Mouse (Mus musculus) cerebellum, adult 2 months (tissue): ENCODE results near the gene Fgfr2. TPM values are rescaled to one million over a fixed set of nuclear protein-coding genes. Genes with fewer than 3 reads are reported as not detected.
A peak's percentile ranks its signal among the peaks of the same experiment; 100 is the strongest.
"Not testable (repeated sequence)": the region's sequence is repeated elsewhere in the genome, so short reads cannot be mapped to it uniquely, and the experiment has no call there.

Source experiments
- DNase-seq, 2 experiments: peaks; one replicate each; pipeline ENCODE4 v3.0.0; 2021
- H3K27ac ChIP-seq: fragments of 200-500 bp; 2 replicates; pipeline ENCODE4 v1.5.1; 2012; ENCODE audit warnings: low read length, control low read depth, inconsistent platforms; ENCODE audit not compliant: insufficient read depth
- H3K27me3 ChIP-seq: fragments of 200-500 bp; 2 replicates; pipeline ENCODE4 v1.6.1; 2012; ENCODE audit warnings: inconsistent platforms, mild to moderate bottlenecking, low read length, moderate library complexity; ENCODE audit not compliant: control insufficient read depth, insufficient read depth
- H3K4me1 ChIP-seq: fragments of 200-500 bp; 2 replicates; pipeline ENCODE4 v1.6.1; 2011; ENCODE audit warnings: low read length; ENCODE audit not compliant: control insufficient read depth, insufficient read depth
- H3K4me3 ChIP-seq: fragments of 200-500 bp; replicated peaks from 2 replicates; pipeline ENCODE3; 2011; ENCODE audit warnings: mild to moderate bottlenecking, low read depth, low read length, control low read depth; ENCODE audit not compliant: insufficient read depth
- CTCF ChIP-seq: fragments of 200-500 bp; IDR thresholded peaks from 2 replicates; pipeline ENCODE4 v1.5.1; 2011; ENCODE audit warnings: low read depth, mild to moderate bottlenecking, control low read depth, low read length, moderate library complexity, borderline replicate concordance; ENCODE audit not compliant: insufficient read depth
- POLR2A ChIP-seq: fragments of 200-500 bp; IDR thresholded peaks from 2 replicates; pipeline ENCODE4 v1.6.1; 2011; ENCODE audit warnings: low read length, control low read depth, borderline replicate concordance; ENCODE audit not compliant: insufficient read depth
- WGBS: fragments of 180-500 bp; shearing (Covaris S2); methylation state at CpG from one replicate; pipeline ENCODE4 v1.1.7; 2018; 5-methylcytosine and 5-hydroxymethylcytosine counted together
- polyA plus RNA-seq: library from polyadenylated mRNA; depleted of rRNA; stranded (reverse); fragments of >200 nt; gene quantifications from 2 replicates; pipeline ENCODE4 v1.2.3, GENCODE M21; 2012

Fgfr2 gene
- polyA plus RNA-seq, 1 experiment: 95.3 TPM

GRCm38 (mm10) chr7:133100178-133100577 lies 23.0 kb downstream of the Fgfr2 start:
- TF ChIP-seq POLR2A (no peak), CTCF (no peak)
- 41% methylated on average over 6 of the region's 6 CpGs for WGBS
- DNase-seq: peak in 1 of 2 experiments; percentile 22
- Histone ChIP-seq H3K27ac (no peak overlapping the region), H3K4me3 (no peak overlapping the region), H3K27me3 (no peaks in the 10 kb centered on the region), H3K4me1 (peaks cover 49% of the 10 kb centered on the region)

DNA sequence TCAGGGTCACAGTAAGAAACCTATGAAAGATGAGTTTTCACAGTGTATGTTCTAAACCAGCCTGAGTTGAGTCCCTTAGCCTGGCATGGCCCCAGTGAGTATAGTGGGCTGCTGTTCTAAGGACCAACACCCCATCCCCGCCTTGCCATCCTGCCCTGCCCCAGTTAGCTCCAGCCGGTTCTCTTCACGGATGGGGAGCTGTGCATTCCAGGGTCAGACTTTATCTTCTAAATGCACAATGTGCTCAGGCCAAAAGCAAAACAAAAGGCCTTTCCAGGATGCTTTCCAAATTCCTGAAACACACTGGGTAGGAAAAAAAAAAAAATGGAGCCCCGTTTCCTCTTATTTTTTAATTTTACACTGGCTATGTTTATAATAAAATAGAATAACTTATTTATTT lies 23.9 kb downstream of the Fgfr2 start:
- DNase-seq: no peak
- TF ChIP-seq POLR2A: no peak
- WGBS: 13% methylated on average over 4 of the region's 4 CpGs
- Histone ChIP-seq H3K27ac (peak overlapping the region; percentile 5; the same call in 1 of the 2 replicates), H3K4me3 (no peak overlapping the region), H3K4me1 (peaks cover 50% of the 10 kb centered on the region), H3K27me3 (no peaks in the 10 kb centered on the region)

- peaks cover 46% of the 10 kb centered on the region for H3K4me1 ChIP-seq
- WGBS: 23% methylated on average over 12 of the region's 12 CpGs
- DNase-seq: peak; percentile 51 to 68
- no peak for TF ChIP-seq CTCF
- TF ChIP-seq POLR2A: no peak
- peak overlapping the region; percentile 5; the same call in 1 of the 2 replicates for H3K27ac ChIP-seq
- no peak overlapping the region for H3K4me3 ChIP-seq
- H3K27me3 ChIP-seq: no peaks in the 10 kb centered on the region
Observed at GRCm38 (mm10) chr7:133098118-133098793, 24.9 kb downstream of the Fgfr2 start.

- H3K4me1 ChIP-seq: peaks cover 50% of the 10 kb centered on the region
- H3K27me3 ChIP-seq, H3K4me3 ChIP-seq, H3K27ac ChIP-seq, DNase-seq: not testable (repeated sequence)
- WGBS: 87% methylated on average over 7 of the region's 7 CpGs
Observed at GRCm38 (mm10) chr7:133095610-133096009, 27.5 kb downstream of the Fgfr2 start.

DNA sequence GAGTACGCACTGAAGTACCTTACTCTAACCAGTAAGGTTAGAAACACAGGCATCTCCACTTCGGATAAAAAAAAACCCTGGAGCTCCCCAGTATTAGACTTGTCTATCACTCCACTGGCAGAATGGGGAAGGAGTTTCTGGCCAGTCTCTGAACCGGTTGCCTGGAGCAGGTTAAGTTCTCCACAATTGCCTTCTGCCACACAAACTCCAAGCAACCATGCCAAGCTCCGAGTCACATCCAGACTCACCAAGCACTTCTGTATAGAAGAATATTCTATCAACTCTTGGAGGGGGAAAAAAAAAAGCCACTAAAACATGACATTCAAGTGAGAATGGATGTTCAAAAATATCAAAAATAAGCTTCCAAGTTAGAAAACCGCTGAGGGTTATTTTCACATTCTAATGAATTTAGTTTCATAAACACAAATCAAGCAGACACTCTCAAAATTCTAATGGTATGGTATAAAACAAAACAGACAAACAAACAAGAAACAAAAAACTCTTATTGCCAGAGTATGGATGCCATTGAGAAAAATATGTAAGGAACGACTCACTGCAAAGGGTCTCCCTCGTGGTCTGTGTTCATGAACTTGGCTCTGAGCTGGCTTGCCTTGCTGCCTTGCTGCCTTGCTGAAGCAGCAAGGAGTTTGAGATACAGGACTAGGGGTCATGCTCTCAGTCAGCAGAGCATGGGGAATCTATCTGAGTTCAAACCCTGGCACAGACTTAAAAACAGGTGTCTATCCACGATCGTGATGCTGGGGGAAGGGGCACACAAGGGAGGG lies 28.2 kb downstream of the Fgfr2 start:
- 46% methylated on average over 9 of the region's 9 CpGs for WGBS
- peaks cover 52% of the 10 kb centered on the region for H3K4me1 ChIP-seq
- H3K27ac ChIP-seq: no peak overlapping the region
- H3K27me3 ChIP-seq: no peaks in the 10 kb centered on the region
- H3K4me3 ChIP-seq: no peak overlapping the region
- peak in 1 of 2 experiments; percentile 25 for DNase-seq
- TF ChIP-seq CTCF: no peak
- TF ChIP-seq POLR2A: no peak

DNA sequence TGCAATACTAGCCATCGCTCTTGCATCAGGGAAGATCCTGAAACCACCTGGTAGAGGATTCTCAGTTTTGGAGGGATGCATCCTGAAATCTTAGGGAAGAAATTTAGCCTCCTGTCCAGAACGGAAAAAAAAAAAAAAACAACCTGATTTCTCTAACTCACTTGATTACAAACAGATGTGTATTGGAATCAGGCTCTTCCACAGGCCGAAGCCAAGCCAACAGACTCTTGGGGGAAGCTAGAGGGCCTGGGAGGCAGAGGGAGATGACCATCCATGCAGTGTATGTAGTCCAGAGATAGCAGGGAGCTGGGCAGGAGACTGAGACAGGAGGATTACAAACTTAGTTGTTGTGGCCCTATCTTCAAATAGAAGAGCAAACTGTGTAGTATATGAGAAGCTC lies 29.0 kb downstream of the Fgfr2 start:
- 67% methylated on average over 3 of the region's 3 CpGs for WGBS
- TF ChIP-seq POLR2A (no peak), CTCF (no peak)
- peaks cover 51% of the 10 kb centered on the region for H3K4me1 ChIP-seq
- H3K27me3 ChIP-seq: no peaks in the 10 kb centered on the region
- DNase-seq: no peak
- no peak overlapping the region for H3K4me3 ChIP-seq
- H3K27ac ChIP-seq: no peak overlapping the region

DNA sequence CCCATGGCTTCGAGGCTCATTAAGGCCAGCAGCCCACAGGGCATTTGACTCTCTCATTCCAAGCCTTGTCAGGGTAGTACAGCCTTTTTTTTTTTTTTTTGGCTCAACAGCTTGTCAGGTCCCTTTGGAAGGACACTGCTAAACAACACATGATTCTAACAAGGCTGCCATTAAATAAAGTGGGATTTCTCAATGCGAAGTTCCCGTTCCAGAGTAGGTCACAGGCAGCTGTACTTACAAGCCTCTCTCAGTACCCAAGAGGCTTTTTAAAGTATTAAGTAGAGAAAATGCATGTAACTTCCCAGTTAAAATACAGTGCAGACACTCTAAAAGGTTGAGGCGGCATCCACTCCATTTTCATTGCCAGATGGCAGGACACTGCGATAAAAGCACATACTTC lies 29.4 kb downstream of the Fgfr2 start:
- Histone ChIP-seq H3K27me3 (no peaks in the 10 kb centered on the region), H3K27ac (no peak overlapping the region), H3K4me3 (no peak overlapping the region), H3K4me1 (peaks cover 46% of the 10 kb centered on the region)
- no peak for DNase-seq
- WGBS: 71% methylated on average over 5 of the region's 5 CpGs
- TF ChIP-seq CTCF (no peak), POLR2A (no peak)

- no peak overlapping the region for H3K4me3 ChIP-seq
- peaks cover 42% of the 10 kb centered on the region for H3K4me1 ChIP-seq
- no peak for DNase-seq
- H3K27me3 ChIP-seq: no peaks in the 10 kb centered on the region
- no peak for TF ChIP-seq POLR2A
- no peak for TF ChIP-seq CTCF
- WGBS: 83% methylated on average over 4 of the region's 4 CpGs
- no peak overlapping the region for H3K27ac ChIP-seq
Observed at GRCm38 (mm10) chr7:133090641-133091040, 32.5 kb downstream of the Fgfr2 start.
